ENCODE assay signal across 10 mouse cellular contexts in the genomic region with DNA sequence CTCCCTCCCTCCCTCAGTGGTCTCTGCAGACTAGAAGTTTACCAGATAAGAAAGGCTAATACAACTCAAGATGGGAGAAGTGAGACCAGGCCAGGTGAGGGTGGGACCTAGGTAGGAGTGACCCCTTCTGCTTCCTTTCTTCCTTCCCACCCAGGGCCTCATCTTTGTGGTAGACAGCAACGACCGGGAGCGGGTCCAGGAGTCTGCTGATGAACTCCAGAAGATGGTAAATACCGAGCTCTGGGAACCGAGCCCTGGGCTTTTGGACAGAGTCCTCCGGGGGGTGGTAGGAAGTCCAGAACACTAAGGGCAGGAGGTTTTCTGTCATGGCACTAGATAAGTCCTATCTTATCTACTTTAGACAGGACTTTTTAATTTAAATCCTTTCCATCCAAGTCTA. TPM values are rescaled to one million over a fixed set of nuclear protein-coding genes. Genes with fewer than 3 reads are reported as not detected.
DNase-seq lines count a peak whose midpoint lies in the region; ATAC-seq and TF ChIP-seq lines count a peak whose summit lies in the region.
"Had no signal": no experiment of that assay in that cellular context is flagged by ENCODE, and none has a peak within 500 bp of the region (broad histone marks: within the 10 kb centered on the region; RNA-seq: fewer than 3 reads in every experiment).

No protein-coding gene starts in this region.

- TF ChIP-seq CTCF in testis, adult 2 months (IDR thresholded peaks at IDR 0.05; ENCODE audit: control insufficient read depth, insufficient read depth, insufficient replicate concordance, low read depth, low read length) = no peak

- H3K9ac ChIP-seq in liver, embryonic 11.5 days (ENCODE audit: low read depth, low read length) = peak overlapping the region; percentile 92

- no peak for TF ChIP-seq POLR2A in testis, adult 2 months (IDR thresholded peaks at IDR 0.05; ENCODE audit: control insufficient read depth, low read depth, low read length)

- WGBS in liver, embryonic 11.5 days = 76% methylated on average over 6 of the region's 6 CpGs

- H3K4me1 ChIP-seq in testis, adult 2 months (ENCODE audit: control insufficient read depth, insufficient read depth, low read length) = peaks cover 15% of the 10 kb centered on the region
- H3K4me1 ChIP-seq in liver, embryonic 11.5 days (replicated peaks; ENCODE audit: control insufficient read depth, insufficient read depth, low read length) = peaks cover 21% of the 10 kb centered on the region

- H3K4me2 ChIP-seq in liver, embryonic 11.5 days = peak overlapping the region; percentile 75

- H3K4me3 ChIP-seq in testis, adult 2 months (ENCODE audit: control insufficient read depth, low read depth, low read length) = peak overlapping the region; percentile 93
- H3K4me3 ChIP-seq in liver, embryonic 11.5 days (ENCODE audit: low read depth, low read length) = peak overlapping the region; percentile 95

- H3K9me3 ChIP-seq in liver, embryonic 11.5 days (ENCODE audit: control insufficient read depth, low read length) = no peaks in the 10 kb centered on the region

- H3K27ac ChIP-seq in testis, adult 2 months (ENCODE audit: control insufficient read depth, insufficient read depth, low read depth, low read length) = no peak overlapping the region
- peak overlapping the region; percentile 83 for H3K27ac ChIP-seq in liver, embryonic 11.5 days (ENCODE audit: low read depth, low read length)

- intact Hi-C loops in heart, postnatal 10 days (cut with DNase I) = loop anchor here (2.0 to 10.0 kb wide), 2 partner anchors 26 to 600 kb away; partner anchors contain the start of gene Zfp800

- no peaks in the 10 kb centered on the region for H3K27me3 ChIP-seq in testis, adult 2 months (ENCODE audit: control insufficient read depth, insufficient read depth, low read length)
- no peaks in the 10 kb centered on the region for H3K27me3 ChIP-seq in liver, embryonic 11.5 days (replicated peaks; ENCODE audit: control insufficient read depth, insufficient read depth, low read length)

- no peak for ATAC-seq in liver, embryonic 11.5 days (replicated peaks; ENCODE audit: low FRiP score)

- H3K36me3 ChIP-seq in testis, adult 2 months (ENCODE audit: control insufficient read depth, insufficient read depth, low read length) = no peaks in the 10 kb centered on the region
- H3K36me3 ChIP-seq in liver, embryonic 11.5 days (ENCODE audit: control insufficient read depth, insufficient read depth, low read length) = peaks cover 15% of the 10 kb centered on the region

- DNase-seq in heart, adult 11 months = peak; percentile 91
- no peak for DNase-seq in heart, postnatal 10 days
- no peak for DNase-seq in testis, postnatal 14 days (ENCODE audit: low spot score)
- DNase-seq in liver, embryonic 11.5 days (ENCODE audit: low spot score) = no peak
- DNase-seq in ovary, adult 18-20 months (ENCODE audit: low spot score) = no peak
- DNase-seq in kidney, postnatal 36 days = no peak
- DNase-seq in lung, postnatal 25 days (ENCODE audit: low spot score) = no peak
- DNase-seq: adrenal gland, adult 2 months had no signal

RNA-seq across cellular contexts. Expression of gene Arf5, which starts 1.7 kb away (rescaled TPM):
- 100 to 1,000 TPM; 205 TPM for total RNA-seq in heart, postnatal 10 days (2021)
- 154 and 184 TPM in 2 replicates for polyA plus RNA-seq in testis, adult 2 months (2012; rRNA removed)
- polyA plus RNA-seq in liver, embryonic 11.5 days (2014; fragmentation: Nextera tagmentation; extraction: Ambion mirVana) = 348 and 356 TPM in 2 replicates

RNA-seq across cellular contexts. Expression of gene Fscn3, which starts 2.6 kb away (rescaled TPM):
- not detected for total RNA-seq in heart, postnatal 10 days (2021)
- 400 and 451 TPM in 2 replicates for polyA plus RNA-seq in testis, adult 2 months (2012; rRNA removed)
- 0.33 and 0.55 TPM in 2 replicates for polyA plus RNA-seq in liver, embryonic 11.5 days (2014; fragmentation: Nextera tagmentation; extraction: Ambion mirVana)
- total RNA-seq: adrenal gland, adult 2 months had no signal
- polyA plus RNA-seq: adrenal gland, adult 2 months had no signal

RNA-seq across cellular contexts. Expression of gene Gcc1, which starts 3.2 kb away (rescaled TPM):
- total RNA-seq in heart, postnatal 10 days (2021) = 10 to 100 TPM; 10.8 to 11.6 TPM
- polyA plus RNA-seq in testis, adult 2 months (2012; rRNA removed) = 11.1 and 12.1 TPM in 2 replicates
- 5.8 and 6.7 TPM in 2 replicates for polyA plus RNA-seq in liver, embryonic 11.5 days (2014; fragmentation: Nextera tagmentation; extraction: Ambion mirVana)

RNA-seq across cellular contexts. Expression of gene Pax4, which starts 24.1 kb away (rescaled TPM):
- not detected for total RNA-seq in heart, postnatal 10 days (2021)
- polyA plus RNA-seq in testis, adult 2 months (2012; rRNA removed) = 0.19 TPM in 1 of 2 replicates, not detected in the other
- polyA plus RNA-seq in liver, embryonic 11.5 days (2014; fragmentation: Nextera tagmentation; extraction: Ambion mirVana) = 0.26 TPM in 1 of 2 replicates, not detected in the other
- total RNA-seq: adrenal gland, adult 2 months; gastrocnemius, postnatal 4 days had no signal
- polyA plus RNA-seq: adrenal gland, adult 2 months had no signal

RNA-seq across cellular contexts. Expression of gene Zfp800, which starts 27.2 kb away (rescaled TPM):
- 10 to 100 TPM; 12.2 TPM for total RNA-seq in heart, postnatal 10 days (2021)
- 5.2 and 6.1 TPM in 2 replicates for polyA plus RNA-seq in testis, adult 2 months (2012; rRNA removed)
- polyA plus RNA-seq in liver, embryonic 11.5 days (2014; fragmentation: Nextera tagmentation; extraction: Ambion mirVana) = 39.5 and 41.2 TPM in 2 replicates

Comparison
In these comparisons a context has a peak if more than half of its experiments do, and no peak if none do; other contexts are left out.
1. RNA of gene Fscn3, which starts 2.6 kb away (polyA plus RNA-seq): 400 to 451 TPM in testis, adult 2 months; 0.33 to 0.55 TPM in liver, embryonic 11.5 days; every median in the first group is over 100 times any median in the second.